Mouse (Mus musculus): Measurements from ENCODE around the gene Prkaca. TPM values are rescaled to one million over a fixed set of nuclear protein-coding genes. Genes with fewer than 3 reads are reported as not detected.
A peak's percentile ranks its signal among the peaks of the same experiment; 100 is the strongest.
"Not testable (repeated sequence)": the region's sequence is repeated elsewhere in the genome, so short reads cannot be mapped to it uniquely, and the experiment has no call there.

Prkaca gene
- polyA plus RNA-seq, 1 experiment from 2014 or later: 64.2 TPM

DNA sequence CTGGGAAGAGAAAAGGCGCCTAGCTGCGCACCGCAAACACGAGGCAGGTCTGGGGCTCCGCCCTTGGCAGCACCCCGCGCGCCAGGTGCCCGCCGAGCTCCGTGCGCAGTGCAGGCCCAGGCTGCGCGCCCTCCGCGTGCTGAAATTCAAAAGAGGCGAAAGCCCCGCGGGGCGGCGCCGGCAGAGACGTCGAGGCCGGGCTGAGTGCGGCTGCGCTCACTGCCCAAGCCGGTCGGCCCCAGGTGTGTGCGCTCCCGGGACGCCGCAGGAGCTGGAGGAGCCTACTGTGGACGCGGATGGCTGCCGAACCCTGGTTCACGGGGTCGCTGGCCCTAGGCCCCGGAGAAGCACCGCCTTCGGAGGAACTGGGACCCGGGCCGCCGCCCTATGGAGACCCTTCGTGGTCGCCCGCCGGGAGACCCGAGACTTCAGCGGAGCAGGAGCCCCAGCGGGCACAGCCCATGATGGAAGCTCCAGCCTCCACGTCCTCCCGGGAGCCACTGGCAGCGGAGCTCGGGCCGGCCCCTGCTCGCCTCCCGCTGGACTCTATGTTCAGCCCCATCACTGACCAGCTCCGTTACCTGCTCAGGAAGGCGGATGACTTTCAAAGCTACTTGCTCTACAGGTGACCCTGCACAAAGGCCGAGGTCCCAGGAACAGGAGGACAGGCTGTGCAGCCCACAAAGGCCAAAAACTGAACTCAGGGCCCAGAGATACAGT lies 28.6 kb downstream of the Prkaca start, which contains the start of gene 1700067K01Rik:
TSS of gene 1700067K01Rik (plus strand) at position 222 of the 720 bp plus-strand sequence.
- no peak for DNase-seq (ENCODE audit: low spot score)

- no peak for DNase-seq (ENCODE audit: low spot score)
These were observed 30.3 kb downstream of the Prkaca start for GRCm38 (mm10) chr8:84002957-84003611.

GRCm38 (mm10) chr8:84003612-84004246 lies 30.9 kb downstream of the Prkaca start:
- DNase-seq (ENCODE audit: low spot score): no peak

DNA sequence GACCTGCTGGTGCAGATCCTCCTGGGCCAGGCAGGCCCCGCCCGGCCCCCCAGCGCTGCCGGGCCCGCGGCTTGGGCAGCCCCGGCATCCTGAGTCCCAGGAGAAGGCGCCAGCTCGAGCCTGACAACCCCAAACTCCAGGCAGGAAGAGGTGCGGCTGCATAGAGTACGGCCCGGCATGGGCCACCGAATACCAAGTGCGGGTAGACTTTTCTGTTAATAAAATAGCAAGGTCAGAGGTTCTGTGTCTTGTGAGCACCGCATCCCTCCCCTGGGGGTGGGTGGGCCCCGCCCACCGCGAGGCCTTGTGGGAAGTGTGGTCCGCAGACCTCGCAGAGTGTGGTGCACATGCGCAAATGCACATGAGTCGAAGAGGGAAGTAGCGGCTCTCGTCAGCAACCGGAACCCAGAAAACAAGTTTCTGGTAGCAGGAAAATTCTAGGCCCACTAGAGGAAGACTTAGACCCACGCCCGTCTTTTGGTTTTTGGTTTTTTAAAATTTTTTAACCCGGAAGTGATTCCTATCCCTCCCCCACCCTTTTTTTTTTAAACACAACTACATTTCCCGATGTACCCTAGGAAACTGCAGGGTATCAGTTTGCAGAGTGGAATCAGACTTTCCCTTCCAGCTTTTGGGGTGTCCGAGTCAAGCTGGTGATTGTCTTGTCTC lies 31.9 kb downstream of the Prkaca start:
- DNase-seq (ENCODE audit: low spot score): peak; percentile 96

DNA sequence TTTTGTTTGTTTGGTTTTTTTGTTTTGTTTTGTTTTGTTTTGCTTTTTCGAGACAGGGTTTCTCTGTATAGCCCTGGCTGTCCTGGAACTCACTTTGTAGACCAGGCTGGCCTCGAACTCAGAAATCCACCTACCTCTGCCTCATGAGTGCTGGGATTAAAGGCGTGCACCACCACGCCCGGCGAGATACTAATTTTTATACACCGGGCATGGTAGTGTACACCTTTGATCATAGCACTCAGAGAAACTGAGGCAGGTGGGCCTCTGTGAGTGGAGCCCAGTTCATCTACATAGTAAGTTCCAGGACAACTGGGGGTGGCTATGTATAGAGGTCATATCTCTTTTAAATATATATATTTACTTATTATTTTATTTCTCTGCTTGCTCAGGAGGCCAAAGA lies 32.7 kb downstream of the Prkaca start:
- DNase-seq (ENCODE audit: low spot score): not testable (repeated sequence)

- no peak for DNase-seq (ENCODE audit: low spot score)
These were observed 35.6 kb downstream of the Prkaca start for GRCm38 (mm10) chr8:84008362-84008761.

GRCm38 (mm10) chr8:84009876-84010275 lies 37.1 kb downstream of the Prkaca start:
- DNase-seq (ENCODE audit: low spot score): peak; percentile 77

GRCm38 (mm10) chr8:84010625-84011611 lies 38.1 kb downstream of the Prkaca start:
- DNase-seq (ENCODE audit: low spot score): peak; percentile 72

GRCm38 (mm10) chr8:84011705-84012498 lies 39.1 kb downstream of the Prkaca start, which contains the start of gene 2210011C24Rik:
Gene 2210011C24Rik (minus strand): TSS chr8:84012171.
- no peak for DNase-seq (ENCODE audit: low spot score)

DNA sequence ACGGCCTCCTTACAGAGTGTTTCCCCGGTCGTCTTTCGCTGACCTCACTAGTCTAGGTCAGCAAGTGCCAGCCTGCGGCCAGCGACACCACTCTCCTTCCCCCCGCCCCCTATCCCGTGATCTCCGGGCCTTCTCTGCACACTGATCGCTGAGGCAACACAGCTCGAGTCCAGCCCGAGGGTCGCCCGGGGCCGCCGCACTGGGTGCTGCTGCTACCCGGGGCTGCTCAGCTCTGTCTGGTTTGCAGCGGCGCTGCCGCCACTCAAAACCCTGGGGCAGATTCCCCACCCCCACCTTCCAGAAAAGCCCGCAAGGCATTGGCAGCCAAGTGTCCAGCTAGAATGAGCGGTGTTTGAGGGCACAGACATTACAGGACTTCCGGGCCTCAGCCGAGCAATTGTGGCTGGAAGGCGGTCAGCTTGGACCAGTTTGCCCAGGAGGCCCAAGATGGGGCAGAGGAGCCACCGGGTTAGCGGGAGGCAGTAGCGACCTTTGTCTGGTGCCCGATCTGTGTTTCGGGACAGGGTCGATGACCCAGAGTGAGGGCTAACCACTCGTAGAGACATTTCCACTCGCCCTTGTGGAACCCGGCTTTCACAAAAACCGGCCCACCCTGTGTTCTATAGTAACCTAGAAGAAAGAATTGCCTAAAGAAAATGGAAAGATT lies 39.8 kb downstream of the Prkaca start:
- no peak for DNase-seq (ENCODE audit: low spot score)

GRCm38 (mm10) chr8:84015833-84016232 lies 43.0 kb downstream of the Prkaca start:
- DNase-seq (ENCODE audit: low spot score): no peak

- no peak for DNase-seq (ENCODE audit: low spot score)
These were observed 46.9 kb downstream of the Prkaca start for GRCm38 (mm10) chr8:84019738-84020137.

- DNase-seq (ENCODE audit: low spot score): no peak
These were observed 48.3 kb downstream of the Prkaca start, which contains the start of gene Palm3 for GRCm38 (mm10) chr8:84021096-84021495. Gene Palm3 (plus strand): TSS chr8:84021471.

DNA sequence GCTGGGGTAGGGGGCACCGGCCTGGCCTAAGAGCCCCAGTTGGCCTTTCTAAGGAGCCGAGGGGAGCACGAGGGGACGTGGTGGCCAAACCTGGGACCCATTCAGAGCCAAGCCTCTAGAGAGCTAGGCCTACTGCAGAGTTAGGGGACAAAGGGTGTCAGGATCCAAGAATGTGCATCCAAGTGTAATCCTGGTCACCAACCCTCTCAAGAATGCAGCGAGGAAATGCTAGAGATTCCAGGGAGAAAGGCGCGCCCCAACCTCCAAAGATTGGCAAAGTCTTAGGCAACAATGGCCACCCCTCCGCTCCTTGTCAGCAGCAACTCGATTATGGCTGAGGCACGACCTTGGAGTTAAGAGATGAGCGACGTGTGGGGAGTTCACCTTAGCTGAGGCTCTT lies 48.8 kb downstream of the Prkaca start:
- DNase-seq (ENCODE audit: low spot score): no peak

- no peak for DNase-seq (ENCODE audit: low spot score)
These were observed 50.3 kb downstream of the Prkaca start for GRCm38 (mm10) chr8:84023085-84023484.

DNA sequence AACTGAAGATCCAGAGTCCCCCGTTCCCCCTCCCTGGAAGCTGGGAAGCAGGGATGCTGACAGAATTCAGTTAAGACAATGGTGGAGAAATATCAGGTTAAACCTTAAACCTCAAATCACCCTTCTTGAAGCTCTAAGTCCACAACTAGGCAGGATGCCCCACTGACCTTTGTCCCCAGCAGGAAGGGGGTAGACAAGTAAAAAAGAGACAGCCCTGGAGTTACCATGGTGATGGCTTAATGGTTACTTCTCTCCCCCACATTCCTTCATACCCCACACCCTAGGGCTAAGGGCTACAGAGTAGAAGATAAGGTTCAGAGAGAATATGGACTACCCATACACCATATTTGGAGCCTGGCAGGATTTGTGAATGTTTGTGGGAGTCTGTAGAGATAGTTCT lies 50.8 kb downstream of the Prkaca start:
- no peak for DNase-seq (ENCODE audit: low spot score)

- peak; percentile 70 for DNase-seq (ENCODE audit: low spot score)
These were observed 51.4 kb downstream of the Prkaca start for GRCm38 (mm10) chr8:84024171-84024570.

- peak; percentile 80 for DNase-seq (ENCODE audit: low spot score)
These were observed 53.1 kb downstream of the Prkaca start for GRCm38 (mm10) chr8:84025863-84026262.

GRCm38 (mm10) chr8:84027449-84027848 lies 54.7 kb downstream of the Prkaca start:
- DNase-seq (ENCODE audit: low spot score): no peak
